Mouse (Mus musculus) heart, adult 8-10 months (tissue): ENCODE data around the gene Dennd1a. TPM values are rescaled to one million over a fixed set of nuclear protein-coding genes. Genes with fewer than 3 reads are reported as not detected.

Experiments used
- DNase-seq: peaks from one replicate; pipeline ENCODE4 v3.0.0; 2022; ENCODE audit warnings: low spot score
- total RNA-seq, 4 experiments: library from RNA; stranded (reverse); gene quantifications; 2 replicates each; pipeline ENCODE4 v1.2.4; 2022

The Dennd1a gene
- total RNA-seq, 4 experiments from 2014 or later = 24.6 to 29.0 (median 27.3) TPM

DNA sequence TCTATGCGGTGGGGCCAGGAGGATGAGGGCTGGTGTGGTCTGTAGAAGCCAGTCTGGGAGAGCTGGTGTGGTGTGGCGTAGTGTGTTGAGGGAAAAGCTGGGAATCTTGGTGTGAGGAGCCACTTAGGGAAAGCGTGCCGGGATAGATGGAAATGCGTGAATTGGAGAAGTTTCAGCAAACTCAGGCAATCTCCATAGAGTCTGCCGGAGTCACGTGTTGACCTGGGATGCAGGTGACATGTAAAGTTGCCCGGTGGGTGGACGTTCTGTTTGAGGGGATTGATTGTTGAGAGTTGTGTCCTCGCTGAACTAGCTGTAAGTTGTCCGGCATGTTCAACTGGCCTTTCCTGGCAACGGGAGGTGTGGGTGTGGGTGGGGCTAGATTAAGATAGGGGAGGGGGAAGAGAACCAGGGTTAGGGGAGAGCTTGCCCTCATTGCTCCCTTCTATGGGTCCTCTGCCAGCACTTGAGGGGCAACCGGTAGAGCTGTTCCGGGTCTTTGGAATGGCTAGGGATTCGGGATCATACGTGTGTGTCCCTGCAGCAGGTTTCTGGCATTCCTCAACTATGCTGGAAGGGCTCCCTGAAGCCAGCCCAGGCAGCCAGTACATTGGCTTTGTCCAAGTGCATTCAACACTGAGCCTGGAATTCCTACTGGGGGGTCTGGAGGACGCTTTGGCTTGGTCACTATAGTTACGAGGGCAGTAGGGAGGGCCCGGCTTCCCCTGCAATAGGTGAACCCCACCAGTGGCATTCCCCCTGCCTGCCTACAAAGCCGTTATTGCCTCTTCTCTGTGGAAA, 510.4 kb downstream of the Dennd1a start:
- DNase-seq = no peak

DNA sequence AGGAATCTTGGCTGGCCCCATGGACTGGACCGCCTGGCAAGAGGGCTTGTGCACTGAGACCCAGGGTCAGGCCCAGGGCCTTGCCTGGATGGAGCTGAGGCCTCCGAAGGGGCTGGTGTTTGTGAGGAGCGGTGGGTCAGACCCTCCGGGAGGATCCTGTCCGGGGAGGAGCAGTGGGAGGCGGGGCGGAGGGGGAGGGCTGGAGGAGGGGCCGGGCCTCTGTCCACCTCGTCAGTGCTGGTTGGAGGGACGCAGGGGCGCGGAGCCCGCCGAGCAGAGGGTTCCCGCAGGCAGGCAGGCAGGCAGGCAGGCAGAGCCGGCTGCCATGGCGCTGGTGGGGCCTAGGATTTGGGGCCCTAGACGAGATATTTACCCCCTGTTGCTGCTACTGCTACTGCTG, 511.2 kb downstream of the Dennd1a start, which contains the start of gene Crb2:
Gene Crb2 (plus strand): TSS at position 234 of the 400 bp plus-strand sequence.
- DNase-seq = no peak

DNA sequence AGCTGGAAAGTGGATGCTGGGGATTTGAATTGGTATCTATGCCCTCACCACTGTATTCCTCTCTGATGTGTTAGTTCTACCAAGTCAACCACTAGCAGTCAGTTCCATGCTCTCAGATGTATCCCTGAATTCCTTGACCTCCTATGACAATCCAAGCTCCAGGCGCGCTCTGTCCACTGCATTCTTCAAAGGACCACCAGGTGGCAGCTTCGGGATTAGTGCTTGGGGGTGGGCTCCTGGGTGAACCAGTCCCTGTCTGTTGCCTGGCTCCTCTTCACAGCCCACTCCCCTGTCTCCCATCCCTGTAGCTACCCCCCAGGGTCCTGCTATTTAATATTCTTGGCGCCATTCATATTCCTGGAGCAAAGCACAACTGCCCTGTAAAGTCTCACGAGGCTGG, 512.6 kb downstream of the Dennd1a start:
- DNase-seq = no peak

DNA sequence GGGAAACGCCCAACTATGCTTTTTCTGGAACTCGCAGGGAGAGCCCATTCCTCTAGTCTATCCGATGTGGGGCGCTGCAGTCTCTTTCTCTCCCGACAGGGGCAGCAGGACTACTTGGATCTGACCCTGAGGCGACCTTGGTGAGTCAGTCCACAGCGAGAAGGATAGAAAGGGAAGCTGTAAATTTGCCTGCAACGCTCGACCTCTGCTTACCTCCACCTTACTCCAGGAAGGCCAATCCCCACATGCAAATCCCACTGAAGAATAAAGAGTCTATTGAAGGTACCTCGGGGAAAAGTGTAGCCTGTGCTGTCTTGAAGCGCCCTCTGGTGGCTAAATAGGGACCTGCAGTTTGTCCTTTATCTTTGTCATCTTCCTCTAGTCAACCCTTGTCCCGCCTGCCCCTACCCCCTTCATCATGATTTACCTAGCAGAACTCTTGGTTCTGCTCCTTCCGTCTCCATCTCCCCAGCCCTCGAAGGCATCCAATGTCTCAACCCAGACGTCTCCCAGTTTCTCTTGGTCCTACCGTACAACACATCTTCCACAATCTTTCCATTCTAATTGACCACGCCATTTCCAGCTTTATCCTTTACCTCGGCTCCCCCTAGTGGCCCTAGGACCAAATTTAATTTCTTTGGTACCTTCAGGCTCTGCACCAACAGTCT, 515.4 kb downstream of the Dennd1a start:
- DNase-seq = peak; percentile 81

DNA sequence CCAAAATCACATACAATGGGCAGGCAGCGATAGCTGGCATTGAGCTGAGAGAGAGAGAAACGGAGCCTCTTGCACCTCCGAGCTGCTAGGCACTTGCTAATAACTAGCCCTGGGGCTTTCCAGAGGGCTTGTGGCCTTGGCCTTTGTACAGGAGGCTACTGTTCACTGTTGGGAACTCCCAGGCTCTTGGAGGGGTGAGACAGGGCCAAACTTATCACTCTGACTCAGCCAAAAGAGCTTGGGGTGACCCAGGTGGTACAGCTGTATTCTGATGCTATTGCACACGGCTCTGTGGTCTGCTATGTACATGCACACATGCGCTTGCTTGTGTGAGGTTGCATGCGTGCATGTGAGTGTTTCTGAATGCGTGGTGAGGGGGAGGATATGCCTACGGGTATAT, 517.4 kb downstream of the Dennd1a start:
- no peak for DNase-seq

DNA sequence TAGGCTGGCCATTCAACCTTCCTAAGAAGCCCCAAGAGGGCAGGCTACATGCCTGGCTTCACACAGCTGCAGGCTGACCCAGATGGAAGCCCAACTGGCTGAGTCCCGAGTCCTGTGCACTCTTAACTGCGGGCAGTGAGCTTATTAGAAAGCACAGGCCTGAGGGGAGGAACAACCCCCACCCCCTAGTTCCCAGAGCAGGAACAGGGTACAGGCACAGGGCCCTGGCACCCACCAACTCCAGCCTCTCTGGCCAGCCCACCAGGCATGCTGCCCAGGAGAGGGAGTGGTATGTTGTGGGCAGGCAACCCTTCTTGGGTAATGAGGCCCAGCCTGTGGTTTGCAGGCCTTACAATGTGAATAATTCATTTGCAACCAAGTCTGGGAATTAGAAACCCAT, 518.3 kb downstream of the Dennd1a start:
- no peak for DNase-seq

DNA sequence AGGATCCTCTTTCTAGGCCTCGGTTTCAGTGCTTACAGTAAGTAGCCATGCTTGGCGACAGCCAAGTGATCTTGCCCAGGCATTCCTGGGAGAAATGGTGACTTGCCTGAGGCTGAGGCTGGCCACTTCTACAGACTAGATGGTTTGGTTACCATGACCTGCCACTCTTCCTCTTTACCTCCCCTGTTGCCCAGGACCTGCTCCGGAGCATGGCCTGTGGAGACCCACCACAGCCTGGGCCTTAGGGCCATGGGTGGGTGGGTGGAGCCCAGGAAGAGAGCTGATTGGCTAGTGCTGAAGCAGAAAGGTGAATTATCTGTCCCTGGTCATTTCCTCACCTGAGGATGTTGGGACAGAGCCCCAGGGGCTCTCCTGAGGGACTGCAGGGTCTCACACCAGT, 519.5 kb downstream of the Dennd1a start:
- no peak for DNase-seq

DNA sequence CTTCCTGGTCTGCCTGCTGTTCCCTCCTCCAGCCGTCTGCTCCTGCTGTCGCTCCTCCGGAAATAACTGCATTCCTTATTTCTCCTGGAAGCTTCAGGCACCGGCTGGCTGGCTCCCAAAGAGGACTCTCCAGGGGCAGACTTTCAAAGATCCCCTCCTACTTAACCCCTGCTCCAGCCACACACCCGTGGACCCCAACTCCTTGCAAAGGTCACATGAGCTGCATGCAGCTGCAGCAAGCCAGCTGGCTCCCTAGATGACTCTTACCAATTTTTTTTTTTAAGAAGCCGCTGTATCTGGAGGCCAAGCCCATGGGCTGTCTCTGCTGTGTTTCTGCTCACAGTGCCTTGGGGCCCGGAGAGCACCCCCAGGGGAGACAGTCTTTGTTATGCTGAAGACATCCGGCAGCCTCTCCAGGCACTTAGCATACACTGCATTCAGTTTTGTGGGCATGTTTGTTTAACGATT, 520.1 kb downstream of the Dennd1a start:
- DNase-seq = no peak

DNA sequence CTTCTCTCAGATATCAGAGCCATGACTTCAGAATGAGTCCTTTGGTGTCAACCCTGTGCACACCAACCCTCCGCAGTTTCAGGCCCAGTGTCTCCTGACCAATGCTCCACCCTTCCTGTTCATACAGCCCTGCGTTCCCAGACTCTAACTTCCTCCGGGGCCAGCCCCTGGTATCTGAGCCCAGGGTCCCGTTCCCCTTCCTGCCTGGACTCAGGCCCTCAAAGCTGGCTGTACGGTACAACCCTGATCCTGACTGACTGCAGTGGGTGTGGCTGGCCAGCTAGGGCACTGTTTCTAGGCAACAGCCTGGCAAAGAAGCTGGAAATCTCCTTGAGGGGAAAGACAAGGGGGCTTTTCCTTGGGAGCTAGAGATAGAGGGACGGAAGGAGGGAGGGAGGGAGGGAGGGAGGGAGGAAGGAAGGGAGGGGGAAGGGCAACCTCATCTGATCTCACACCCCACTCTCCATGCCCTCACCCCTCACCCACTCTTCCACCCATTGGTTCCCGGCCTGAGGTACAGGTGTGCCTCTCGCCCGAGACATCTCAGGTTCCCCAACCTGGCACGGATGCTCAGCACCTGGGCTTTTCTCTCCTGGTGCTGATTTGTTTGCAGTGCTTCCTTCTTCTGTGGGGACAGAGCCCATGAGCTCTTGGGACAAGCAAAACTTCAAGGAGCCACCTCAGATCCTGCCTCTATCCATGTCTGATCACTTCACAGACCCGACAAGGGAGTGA, 521.0 kb downstream of the Dennd1a start:
- DNase-seq = no peak

DNA sequence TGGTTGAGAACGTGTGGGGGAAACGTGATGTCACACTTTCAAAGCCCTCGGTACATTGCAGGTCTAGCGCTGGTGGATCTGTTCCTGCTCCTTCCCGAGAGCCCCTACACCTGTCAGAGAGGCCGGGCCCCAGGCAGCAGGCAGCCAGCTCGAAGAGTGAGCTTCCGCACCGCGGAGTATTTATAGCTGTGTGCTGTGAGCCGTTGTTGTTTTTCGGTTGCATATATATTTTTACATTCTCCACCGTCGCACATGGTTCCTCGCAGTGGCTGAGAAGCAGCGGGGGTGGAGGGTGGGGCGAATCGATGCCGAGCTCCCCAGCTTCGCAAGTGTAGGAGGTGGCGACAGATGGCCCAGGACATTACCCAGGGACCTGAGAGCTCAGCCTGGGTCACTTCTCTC, 522.1 kb downstream of the Dennd1a start:
- DNase-seq = no peak

DNA sequence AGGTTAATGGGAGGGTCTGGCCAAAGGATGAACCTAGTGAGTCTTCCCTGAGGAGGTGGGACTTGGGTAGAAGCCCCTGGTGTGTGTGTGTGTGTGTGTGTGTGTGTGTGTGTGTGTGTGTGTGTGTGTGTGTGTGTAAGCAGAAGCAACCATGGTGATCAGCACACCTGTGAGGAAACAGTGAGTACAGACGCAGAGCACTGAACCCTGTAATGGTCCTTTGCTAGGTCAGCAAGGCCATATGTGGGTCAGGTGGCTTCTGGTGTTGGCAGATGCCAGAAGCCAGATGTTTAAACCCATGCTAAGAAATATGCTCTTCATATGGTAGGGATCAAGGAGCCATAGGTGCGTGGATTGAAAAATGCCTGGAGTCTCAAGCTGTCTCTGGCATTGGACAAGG, 522.7 kb downstream of the Dennd1a start:
- DNase-seq = no peak

DNA sequence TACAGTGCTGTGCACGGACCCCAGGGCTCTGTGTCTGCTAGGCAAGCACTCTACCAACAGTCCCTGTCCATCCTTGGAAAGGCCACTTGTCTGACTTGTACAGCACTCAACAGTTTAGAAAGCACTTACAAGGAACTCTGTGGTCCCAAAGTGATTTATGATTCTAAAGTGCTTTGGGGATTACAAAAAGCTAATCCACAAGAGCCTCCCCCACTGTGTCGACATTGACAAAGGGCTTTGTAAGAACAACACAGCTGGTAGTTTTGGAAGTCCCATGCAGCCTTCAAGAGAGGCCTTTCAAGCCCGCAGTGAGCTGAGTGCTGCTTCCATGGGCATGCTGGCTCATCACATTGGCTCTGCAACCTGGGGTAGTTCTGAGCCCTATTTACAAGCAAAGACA, 523.6 kb downstream of the Dennd1a start:
- no peak for DNase-seq

DNA sequence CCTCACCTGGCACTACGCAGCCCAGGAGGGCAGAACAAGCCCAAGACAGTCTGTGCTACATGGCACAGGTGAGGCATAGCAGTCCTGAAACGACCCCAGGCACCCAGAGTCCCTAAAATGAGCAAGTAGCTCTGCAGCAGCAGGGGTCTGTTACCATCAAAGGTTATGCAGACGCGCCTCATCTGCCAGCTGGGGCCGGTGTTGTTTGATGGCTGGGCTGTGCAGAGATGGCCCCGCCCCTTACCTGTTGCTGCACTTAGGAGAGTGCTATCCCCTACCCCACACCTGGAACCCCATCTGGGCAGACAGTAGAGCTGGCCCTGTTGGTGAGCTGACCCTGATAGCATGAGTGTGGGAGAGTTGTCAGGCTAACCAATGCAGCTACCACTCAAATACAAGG, 526.6 kb downstream of the Dennd1a start:
- DNase-seq = no peak

DNA sequence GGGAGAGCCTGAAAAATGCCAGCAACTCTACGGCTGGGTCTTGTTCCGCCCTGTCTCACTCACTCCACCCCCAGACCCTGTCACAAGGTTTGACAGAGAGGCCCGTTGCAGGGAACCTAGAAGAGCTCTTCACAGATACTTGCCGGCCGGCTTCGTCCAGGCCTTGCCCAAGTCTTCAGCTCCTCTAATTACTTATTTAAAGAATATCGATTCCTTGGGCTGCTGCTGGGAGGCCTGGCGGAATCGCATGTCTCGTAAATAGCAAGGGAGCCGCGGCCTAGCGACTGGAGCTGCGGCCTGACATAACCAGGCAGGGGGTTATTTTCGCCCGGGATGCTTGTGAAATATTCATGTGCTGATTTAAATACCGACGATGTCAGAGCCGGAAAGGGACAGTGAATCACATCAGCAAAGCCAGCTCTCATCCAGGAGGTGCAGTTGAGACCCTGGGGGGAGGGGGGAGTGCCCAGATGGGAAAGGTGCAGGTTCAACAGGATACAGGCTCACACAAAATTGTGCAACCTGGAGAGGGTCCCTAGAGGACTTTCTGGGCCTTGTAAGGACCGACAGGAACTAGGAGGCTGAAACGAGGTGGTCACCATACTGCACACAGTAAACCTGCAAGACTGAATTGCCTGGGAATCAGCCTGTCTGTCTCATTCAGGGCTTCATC, 528.7 kb downstream of the Dennd1a start:
- DNase-seq = no peak

DNA sequence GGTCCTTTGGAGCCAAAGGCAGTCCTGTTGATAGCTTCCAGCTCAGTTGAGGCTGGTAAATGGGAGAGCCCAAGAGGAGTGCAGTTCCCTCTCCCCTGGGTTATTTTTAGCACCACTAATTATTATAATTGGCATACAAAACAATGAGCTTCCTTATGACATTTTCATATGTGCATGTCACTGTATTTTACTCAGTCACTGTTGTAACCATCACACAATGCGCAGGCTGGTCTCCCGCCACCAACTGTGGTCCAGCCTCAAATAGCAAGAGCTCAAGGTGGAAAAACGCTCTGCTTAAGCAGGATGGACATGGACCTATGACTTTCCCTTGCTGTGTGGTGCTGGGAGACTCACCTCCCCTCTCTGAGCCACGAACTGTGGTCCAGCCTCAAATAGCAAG, 529.4 kb downstream of the Dennd1a start:
- DNase-seq = no peak

DNA sequence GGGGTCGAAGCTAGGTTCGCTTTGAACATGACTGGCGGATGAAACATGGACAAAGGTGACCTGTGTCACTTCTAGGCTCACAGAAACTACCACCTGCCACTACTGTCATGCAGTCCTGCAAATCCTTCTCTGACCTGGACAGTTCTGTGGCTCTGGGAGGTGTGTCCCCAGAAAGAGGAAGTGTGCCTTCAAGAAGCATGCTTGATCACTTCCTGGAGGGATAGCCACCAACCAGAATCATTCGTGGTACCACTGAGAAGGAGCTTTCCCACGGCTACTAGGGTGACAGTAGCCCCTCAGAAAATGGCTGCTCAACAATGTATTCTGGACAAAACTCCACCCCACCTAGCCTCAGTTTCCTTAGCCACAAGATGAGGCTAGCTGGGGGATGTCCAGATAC, 530.2 kb downstream of the Dennd1a start:
- DNase-seq = no peak

DNA sequence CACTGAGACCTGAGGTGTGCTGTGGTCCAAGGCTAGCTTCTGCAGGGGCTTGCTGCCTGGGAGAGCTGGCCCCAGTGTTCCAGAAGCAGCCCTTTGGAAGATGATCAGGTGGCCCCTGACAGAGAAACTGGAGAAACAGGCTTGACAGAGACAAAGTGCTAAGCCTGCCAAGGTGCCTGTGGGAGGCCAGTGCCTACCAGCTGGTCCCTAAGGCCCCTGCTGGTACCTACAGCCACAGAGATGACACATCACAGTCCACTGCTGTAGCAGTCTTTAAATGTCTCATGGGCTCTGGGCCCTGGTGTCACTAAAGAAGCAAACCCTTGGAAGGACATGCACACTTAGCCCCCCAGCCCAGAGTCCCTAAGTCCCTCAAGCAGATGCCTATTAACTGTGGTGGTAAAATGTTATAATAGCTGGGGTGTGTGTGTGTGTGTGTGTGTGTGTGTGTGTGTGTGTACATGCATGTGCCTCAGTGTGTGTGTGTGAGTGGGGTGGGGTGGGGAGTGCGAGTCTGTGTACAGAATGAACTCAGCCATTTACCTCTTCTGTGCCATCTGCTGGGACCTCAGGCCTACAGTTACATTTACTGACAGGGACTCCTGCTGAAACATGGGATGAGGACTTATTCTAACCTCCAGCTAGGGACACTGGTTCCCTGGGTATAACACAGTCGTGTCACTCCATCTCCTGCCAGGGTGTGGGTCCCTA, 530.8 kb downstream of the Dennd1a start:
- DNase-seq = no peak

DNA sequence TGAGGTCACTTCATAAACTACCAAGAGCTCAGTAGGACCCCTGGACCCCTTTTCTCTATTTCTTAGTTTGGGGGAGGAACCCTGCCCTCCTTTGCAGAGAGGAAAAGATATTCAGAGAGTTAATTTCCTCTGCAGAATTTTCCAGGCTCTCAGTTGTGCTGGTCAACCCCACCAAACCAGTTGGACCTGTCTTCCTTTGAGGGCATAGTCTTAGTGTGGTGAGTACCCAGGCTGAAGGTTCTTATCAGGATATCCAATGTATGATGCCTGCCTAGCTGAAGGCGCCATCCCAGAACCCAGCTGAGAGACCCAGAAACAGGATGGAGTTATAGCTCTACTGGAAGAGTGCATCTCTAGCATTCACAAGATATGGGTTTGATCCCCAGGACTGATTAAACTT, 536.1 kb downstream of the Dennd1a start:
- DNase-seq = no peak

DNA sequence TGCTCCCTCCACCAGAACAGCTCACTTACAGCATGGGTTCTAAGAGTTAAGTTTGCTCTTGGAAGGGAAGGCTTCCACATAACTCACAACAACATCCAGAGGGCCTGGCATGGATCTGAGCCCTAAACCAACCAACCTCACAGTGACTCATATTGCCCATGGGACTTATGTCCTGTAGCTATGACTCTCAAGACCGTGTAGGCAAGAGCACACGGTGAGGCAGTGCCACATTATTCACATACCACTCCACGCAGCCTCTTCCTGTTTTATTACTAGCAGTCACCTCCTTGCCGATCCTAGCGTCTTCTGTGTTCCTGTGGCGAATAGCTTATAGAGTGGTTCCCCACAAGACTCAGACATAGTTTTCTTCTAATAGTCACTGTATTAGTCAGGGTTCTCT, 537.9 kb downstream of the Dennd1a start:
- DNase-seq = no peak
